Mouse (Mus musculus) thymus, adult 18-20 months (tissue): ENCODE measurements around the gene C1qtnf12.

ENCODE experiments used
- DNase-seq, 2 experiments: peaks; one replicate each; pipeline ENCODE4 v3.0.0; 2022; ENCODE audit warnings: mixed read lengths in 2 of 2

C1qtnf12 gene

DNA sequence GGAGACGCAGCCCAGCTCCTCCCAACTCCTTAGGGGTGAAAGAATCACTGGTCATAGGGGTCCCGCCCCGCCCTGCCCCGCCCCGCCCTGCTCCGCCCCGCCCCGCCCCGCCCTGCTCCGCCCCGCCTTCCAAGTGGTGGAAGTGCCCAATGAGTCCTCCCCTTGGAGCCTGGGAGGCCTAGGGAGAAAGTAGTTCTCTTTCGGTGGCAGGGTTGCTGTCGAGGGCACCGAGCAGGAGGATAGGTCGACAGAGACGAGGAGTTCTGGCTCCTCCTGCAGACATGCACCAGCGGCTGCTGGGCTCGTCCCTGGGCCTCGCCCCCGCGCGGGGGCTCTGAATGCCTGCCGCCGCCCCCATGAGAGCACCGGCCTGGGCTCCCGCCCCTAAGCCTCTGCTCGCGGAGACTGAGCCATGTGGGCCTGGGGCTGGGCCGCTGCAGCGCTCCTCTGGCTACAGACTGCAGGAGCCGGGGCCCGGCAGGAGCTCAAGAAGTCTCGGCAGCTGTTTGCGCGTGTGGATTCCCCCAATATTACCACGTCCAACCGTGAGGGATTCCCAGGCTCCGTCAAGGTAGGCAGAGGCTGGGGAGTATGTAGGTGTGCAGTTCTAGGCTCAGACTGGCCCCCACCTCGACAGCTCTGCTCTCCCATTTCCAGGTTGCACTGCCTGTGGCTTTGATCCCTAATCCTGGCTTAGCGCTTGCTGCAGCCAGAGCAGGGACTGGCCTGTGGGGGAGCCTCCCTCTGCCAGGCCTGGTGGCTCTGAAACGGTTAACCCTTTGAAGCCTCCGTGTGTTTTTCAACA is at the start of gene C1qtnf12:
TSS of gene C1qtnf12 (plus strand) at position 152 of the 805 bp plus-strand sequence.
- DNase-seq = no peak

DNA sequence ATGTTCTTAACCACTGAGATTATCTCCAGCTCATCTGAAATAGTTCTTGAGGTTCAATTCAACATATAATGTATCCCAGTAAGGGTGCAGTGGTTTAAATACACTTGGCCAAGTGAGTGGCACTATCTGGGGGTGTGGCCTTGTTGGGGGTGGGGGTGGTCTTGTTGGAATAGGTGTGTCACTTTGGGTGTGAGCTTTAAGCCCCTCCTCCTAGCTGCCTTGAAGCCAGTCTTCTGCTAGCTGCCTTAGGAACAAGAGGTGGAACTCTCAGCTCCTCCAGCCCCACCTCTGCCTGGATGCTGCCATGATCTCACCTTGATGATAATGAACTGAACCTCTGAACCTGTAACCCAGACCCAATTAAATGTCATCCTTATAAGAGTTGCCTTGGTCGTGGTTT is 30.1 kb upstream of the C1qtnf12 start:
- DNase-seq = no peak

DNA sequence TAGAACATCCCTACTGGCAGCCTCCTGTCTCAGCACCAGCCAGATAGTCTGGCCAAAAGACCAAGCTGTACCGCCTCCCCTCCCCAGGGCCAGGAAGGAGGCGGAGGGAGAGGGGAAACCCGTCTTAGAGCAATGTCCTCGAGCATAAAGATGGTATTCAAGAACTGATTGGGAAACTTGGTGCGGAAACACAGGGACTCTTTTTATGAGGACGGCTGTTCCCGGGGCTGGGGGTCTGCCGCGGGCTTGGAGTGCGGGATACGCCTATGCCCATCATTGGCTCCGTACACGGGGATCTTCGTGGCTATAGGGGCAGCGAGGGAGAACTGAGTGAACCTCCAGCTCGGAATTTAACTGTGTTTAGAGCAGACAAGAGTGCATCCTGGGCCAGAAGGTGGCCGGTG is 19.1 kb upstream of the C1qtnf12 start:
- no peak for DNase-seq

GRCm38 (mm10) chr4:155943534-155944249 is 18.4 kb upstream of the C1qtnf12 start, which contains the start of gene Ube2j2:
Ube2j2 (plus strand) TSS chr4:155943831.
- DNase-seq = peak; percentile 80 to 81

GRCm38 (mm10) chr4:155944271-155944670 is 17.8 kb upstream of the C1qtnf12 start:
- DNase-seq = no peak

DNA sequence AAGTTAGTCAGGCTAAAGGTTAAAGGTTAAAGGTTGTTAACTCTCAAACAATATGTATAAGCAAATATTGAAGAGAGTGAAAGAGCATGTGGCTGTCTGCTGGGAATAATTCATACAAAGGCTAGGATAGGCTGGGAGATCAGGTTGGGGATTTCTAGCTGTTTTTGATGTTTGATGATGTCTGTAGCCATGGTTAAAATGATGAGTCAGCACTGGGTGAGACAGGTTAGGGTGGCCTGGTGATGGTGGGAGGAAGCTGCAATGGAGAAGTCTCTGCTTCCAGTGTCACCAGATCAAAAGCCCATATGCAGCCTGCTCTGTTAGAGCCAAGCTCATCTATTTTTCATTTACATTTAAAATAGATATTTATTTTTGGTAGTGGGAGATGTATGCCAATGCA is 15.0 kb upstream of the C1qtnf12 start:
- DNase-seq = no peak

DNA sequence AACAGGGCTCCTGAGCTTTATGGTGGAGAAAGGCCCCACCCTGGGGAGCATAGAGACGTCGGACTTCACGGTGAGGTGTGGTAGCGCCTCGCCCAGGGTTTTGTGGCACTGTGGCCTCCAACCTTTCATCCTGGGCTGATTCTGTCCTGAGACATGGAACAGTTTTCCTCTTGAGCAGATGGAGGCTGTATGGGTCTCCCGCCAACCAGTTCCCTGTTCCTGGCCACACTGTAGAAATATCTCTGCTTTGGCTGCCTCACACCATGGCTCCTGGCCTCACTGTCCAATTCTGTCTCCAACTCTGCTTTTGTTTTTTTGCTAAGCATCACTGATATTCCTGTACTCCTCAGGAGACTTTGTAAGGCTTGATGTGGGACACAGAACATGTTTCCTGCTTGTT is 6.6 kb upstream of the C1qtnf12 start:
- DNase-seq = no peak

- DNase-seq = peak; percentile 25 to 48
Observed at GRCm38 (mm10) chr4:155959275-155959674, 2.8 kb upstream of the C1qtnf12 start.

DNA sequence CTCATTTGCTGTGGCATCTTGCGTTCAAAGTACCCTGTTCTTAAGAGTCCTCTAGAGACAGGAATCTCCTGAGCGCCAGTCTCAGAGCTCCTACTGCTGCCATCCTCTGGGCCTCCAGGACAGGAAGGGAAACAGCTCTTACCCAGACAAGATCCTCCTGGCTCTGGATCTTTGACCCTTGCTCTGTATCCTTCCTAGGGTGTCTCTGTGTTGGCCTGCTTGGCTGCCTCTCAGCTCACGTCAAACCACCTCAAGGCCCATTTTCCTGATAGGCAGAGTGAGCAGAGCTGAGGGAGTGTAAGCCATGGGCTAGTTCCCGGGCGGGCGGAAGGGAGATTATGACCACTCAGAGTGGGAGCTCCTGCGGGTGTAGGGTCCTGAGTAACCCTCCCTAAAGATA is 988 bp downstream of the C1qtnf12 start:
- DNase-seq = no peak

DNA sequence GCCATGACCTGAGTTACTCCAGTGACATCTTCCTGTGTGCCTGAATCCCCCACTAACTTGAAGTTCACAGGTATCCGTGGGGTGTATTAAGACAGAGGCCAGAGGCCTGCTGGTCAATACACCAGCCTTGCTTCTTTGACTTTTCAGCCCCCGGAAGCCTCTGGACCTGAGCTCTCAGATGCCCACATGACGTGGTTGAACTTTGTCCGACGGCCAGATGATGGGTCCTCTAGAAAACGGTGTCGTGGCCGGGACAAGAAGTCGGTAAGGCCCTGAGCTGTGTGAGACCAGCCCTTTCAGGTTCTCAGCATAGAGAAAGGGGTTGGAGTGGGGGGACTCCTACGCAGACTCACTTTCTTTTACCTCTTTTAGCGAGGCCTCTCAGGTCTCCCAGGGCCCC is 2.3 kb downstream of the C1qtnf12 start:
- no peak for DNase-seq

GRCm38 (mm10) chr4:155969043-155969653 is 7.0 kb downstream of the C1qtnf12 start:
- DNase-seq = no peak

GRCm38 (mm10) chr4:155970286-155970685 is 8.2 kb downstream of the C1qtnf12 start:
- no peak for DNase-seq

DNA sequence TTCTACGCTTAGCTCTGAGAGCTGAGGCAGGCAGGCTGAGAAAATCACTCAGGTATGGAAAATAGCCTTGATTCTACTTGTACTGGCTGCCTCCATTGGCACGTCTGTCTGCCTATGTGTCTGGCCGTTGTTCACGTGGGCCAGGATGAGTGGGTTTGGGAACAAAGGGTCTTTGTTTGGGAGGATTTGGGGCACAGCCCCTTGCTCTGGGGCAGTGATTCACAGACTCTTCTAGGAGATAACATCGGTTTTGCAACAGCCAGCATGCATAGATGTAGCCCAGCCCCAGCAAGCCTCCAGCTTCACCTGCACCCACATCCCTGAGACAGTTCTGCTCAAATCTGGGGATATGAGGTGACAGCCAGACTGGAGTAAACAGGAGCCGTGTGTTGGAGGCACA is 10.5 kb downstream of the C1qtnf12 start:
- no peak for DNase-seq

DNA sequence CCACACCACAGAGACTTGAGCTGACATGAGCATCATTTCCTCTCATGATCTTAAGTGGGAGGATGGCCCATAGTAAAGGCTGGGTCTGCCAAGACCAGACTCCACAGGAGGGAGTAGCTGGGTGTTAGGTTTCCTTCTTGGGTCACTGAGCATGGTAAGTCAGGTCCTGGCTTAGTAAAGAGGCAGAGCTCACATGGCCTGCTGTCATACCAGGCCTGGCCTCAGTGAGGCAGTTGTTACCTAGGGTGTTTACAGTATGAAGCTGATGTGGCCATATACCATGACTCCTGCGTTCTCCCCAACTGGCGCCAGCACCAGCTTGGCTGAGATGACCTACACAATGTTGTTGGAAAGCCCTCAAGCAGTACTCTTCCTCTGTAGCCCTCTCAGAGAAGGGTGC is 11.1 kb downstream of the C1qtnf12 start:
- DNase-seq = no peak

- no peak for DNase-seq
Observed at GRCm38 (mm10) chr4:155981436-155982082, 19.4 kb downstream of the C1qtnf12 start.

DNA sequence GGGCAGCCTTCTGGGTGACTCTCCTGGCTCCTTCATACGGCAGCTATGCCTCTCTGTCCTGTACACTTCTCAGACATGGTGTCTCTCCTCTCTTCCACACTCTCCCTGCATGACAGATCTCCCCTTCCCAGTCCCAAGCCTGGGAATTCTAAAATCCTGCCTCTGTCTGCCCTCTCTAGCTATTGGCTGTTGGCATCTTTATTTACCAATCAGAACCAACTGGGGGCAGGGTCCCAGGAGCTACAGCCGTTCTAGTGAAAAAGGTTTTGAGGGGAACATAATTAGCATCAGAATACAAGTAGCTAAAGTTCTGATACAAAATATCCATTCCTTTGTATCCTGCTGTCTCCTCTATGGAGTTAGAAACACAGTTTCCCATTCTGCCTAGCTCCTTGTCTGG is 21.7 kb downstream of the C1qtnf12 start:
- no peak for DNase-seq

DNA sequence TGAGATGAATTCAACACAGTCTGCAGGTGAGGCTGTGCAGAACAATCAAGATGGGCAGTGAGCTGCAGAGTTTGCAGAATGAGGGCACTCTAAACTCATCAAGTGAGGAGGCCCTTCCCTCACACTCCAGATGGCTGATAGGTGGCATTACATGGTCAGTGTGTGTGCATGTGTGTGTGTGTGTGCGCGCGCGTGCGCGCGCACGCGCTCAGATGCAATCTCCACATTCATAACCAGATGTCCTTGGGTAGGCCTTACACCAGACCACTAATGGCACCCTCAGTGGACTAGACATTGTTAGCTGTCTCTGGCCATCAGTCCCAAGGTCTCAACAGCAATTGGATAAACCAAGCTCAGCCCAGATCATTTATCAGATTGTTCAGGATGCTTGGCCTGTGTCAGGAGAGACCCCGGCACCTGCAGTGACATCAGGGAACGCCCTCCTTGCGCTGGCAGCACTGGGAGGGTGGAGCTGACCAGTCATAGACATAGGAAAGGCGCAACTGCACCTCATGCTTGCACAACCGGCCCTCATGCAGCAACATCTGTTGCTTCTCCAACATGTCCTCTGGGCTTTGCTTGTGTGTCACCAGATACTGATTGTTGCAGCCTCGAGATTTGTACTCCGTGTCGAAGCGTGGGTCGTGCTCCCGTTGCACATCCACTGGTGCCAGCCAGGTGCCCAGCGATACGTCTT is 29.2 kb downstream of the C1qtnf12 start:
- DNase-seq = no peak

DNA sequence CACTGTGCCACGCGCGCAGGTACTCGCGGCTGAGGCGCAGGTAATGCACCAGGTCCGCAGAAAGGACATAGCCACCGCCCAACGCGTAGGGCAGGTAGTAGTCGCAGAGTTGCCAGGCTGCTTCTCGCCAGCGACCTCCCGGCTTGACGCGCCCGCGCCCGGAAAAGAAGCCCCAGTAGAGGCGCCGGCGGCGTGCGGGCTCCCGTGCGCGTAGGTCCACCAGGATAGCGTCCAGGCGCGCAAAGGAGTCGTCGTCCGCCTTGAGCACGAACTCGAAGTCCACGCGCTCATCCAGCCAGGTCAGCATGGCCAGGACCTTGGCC is 29.8 kb downstream of the C1qtnf12 start:
- no peak for DNase-seq

- DNase-seq = peak in 1 of 2 experiments; percentile 75
Observed at GRCm38 (mm10) chr4:155992241-155992905, 30.3 kb downstream of the C1qtnf12 start, which contains the start of the genes B3galt6 and Sdf4. B3galt6 (minus strand) TSS chr4:155992649. Sdf4 (plus strand) TSS chr4:155992872.

DNA sequence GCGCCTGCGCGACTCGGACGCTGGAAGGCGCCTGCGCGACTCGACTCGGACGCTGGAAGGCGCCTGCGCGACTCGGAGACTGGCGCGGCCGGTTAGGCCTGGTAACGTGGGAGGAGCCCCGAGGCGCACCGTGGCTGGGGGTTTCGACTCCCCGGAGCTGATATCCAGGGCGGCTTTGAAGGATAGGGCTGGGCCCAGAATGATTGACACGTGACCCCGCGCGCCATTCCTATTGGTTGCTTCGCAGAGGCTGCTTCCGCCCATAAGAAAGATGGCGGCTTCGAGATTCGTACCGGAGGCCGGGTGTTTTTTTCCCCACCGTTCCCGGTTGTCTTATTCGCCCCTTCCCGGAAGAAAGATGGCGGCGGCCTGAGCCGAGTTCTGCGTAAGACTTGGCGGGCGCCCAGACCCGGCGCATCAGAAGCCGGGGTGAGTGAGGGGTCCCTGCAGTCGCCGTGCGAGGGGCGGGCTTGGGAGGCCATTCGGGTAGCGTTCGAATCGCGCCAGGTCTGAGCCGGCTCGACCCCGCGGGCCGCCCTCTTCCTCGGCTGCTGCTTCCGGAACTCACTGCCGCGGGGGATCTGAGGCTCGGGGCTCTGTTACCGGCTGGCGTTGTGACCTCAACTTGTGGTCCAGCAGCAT is 30.9 kb downstream of the C1qtnf12 start:
- DNase-seq = peak; percentile 87 to 93

GRCm38 (mm10) chr4:155993606-155994005 is 31.5 kb downstream of the C1qtnf12 start:
- DNase-seq = no peak
